ENCODE assay signal across 9 mouse cellular contexts in genomic region chr4:104367741-104368411, GRCm38 (mm10).
A peak's percentile ranks its signal among the peaks of the same experiment; 100 is the strongest.
DNase-seq lines count a peak whose midpoint lies in the region; ATAC-seq and TF ChIP-seq lines count a peak whose summit lies in the region.
"Had no signal": no experiment of that assay in that cellular context is flagged by ENCODE, and none has a peak within 500 bp of the region (broad histone marks: within the 10 kb centered on the region; RNA-seq: fewer than 3 reads in every experiment).

No protein-coding gene starts in this region.

- TF ChIP-seq POLR2A in liver, adult 2 months (IDR thresholded peaks at IDR 0.05; ENCODE audit: extremely low read depth, insufficient read depth, low read length) = no peak
- TF ChIP-seq POLR2A in lung, adult 2 months (IDR thresholded peaks at IDR 0.05; ENCODE audit: borderline replicate concordance, extremely low read depth, low read depth, low read length) = no peak

- H3K4me1 ChIP-seq in liver, adult 2 months (ENCODE audit: control insufficient read depth, insufficient read depth, low read length) = no peaks in the 10 kb centered on the region
- H3K4me1 ChIP-seq in stomach, embryonic 16.5 days (ENCODE audit: control insufficient read depth, insufficient read depth, low read length) = peaks cover 14% of the 10 kb centered on the region
- no peaks in the 10 kb centered on the region; the same call in 1 of the 2 replicates for H3K4me1 ChIP-seq in lung, adult 2 months (ENCODE audit: control insufficient read depth, insufficient read depth, low read length)

- no peak overlapping the region for H3K27ac ChIP-seq in liver, adult 2 months (replicated peaks; ENCODE audit: insufficient read depth, low read depth, low read length)
- no peak overlapping the region for H3K27ac ChIP-seq in stomach, embryonic 16.5 days (ENCODE audit: low read length)

- no peaks in the 10 kb centered on the region for H3K36me3 ChIP-seq in liver, adult 2 months (ENCODE audit: control insufficient read depth, insufficient read depth, low read length)
- no peaks in the 10 kb centered on the region for H3K36me3 ChIP-seq in stomach, embryonic 16.5 days (ENCODE audit: control insufficient read depth, insufficient read depth, low read length)

- peak overlapping the region; percentile 50; the same call in 1 of the 2 replicates for H3K4me3 ChIP-seq in liver, adult 2 months (ENCODE audit: insufficient read depth, low read depth, low read length)
- H3K4me3 ChIP-seq in stomach, embryonic 16.5 days (replicated peaks; ENCODE audit: low read length) = peak overlapping the region; percentile 61
- no peak overlapping the region for H3K4me3 ChIP-seq in lung, adult 2 months (replicated peaks; ENCODE audit: extremely low read depth, low read depth, low read length)

- peak overlapping the region; percentile 73 for H3K4me2 ChIP-seq in stomach, embryonic 16.5 days (ENCODE audit: low read depth, low read length)

- peak; percentile 46; the same call in 1 of the 2 replicates for ATAC-seq in megakaryocyte progenitor cell, adult 5-6 weeks (replicated peaks; ENCODE audit: poor library complexity)
- ATAC-seq in stomach, embryonic 16.5 days (ENCODE audit: insufficient read depth, low FRiP score) = peak; percentile 56
- ATAC-seq: Patski had no signal

- no peak for TF ChIP-seq CTCF in liver, adult 2 months (IDR thresholded peaks at IDR 0.05; ENCODE audit: low read depth, low read length)
- no peak for TF ChIP-seq CTCF in lung, adult 2 months (IDR thresholded peaks at IDR 0.05; ENCODE audit: insufficient read depth, low read length)

- H3K9me3 ChIP-seq in stomach, embryonic 16.5 days (replicated peaks; ENCODE audit: control insufficient read depth, low read length) = no peaks in the 10 kb centered on the region

- no peaks in the 10 kb centered on the region for H3K79me2 ChIP-seq in liver, adult 2 months (ENCODE audit: control insufficient read depth, insufficient read depth, low read length)

- H3K27me3 ChIP-seq in liver, adult 2 months (ENCODE audit: control insufficient read depth, insufficient read depth, low read length) = peaks cover 22% of the 10 kb centered on the region
- peaks cover 51% of the 10 kb centered on the region for H3K27me3 ChIP-seq in stomach, embryonic 16.5 days (ENCODE audit: control insufficient read depth, insufficient read depth, low read length)

- H3K9ac ChIP-seq in liver, adult 2 months (ENCODE audit: low read depth, low read length) = no peak overlapping the region
- peak overlapping the region; percentile 73 for H3K9ac ChIP-seq in stomach, embryonic 16.5 days (ENCODE audit: low read length)

- DNase-seq in liver, adult 2 months (ENCODE audit: extremely low read depth, low read depth, low spot score) = no peak
- DNase-seq in liver = no peak
- DNase-seq in cerebellum, adult 9-11 months = peak; percentile 69
- peak; percentile 16 to 38 for DNase-seq in frontal cortex, adult 2 months (ENCODE audit: extremely low spot score in 1 of 2, low spot score in 1 of 2)
- DNase-seq in kidney, adult 9 months = peak; percentile 4
- DNase-seq in lung, adult 2 months = no peak

- WGBS in liver, adult 2 months = 2% methylated on average over 48 of the region's 48 CpGs
- WGBS in stomach, embryonic 16.5 days = under 1% methylated on average over 39 of the region's 48 CpGs
- 3% methylated on average over 46 of the region's 48 CpGs for WGBS in lung, adult 2 months

Comparison
In these comparisons a context has a peak if more than half of its experiments do, and no peak if none do; other contexts are left out.
1. DNase-seq: peak in cerebellum, adult 9-11 months (single experiment), frontal cortex, adult 2 months (2 of 2) and kidney, adult 9 months (single experiment); none in liver, adult 2 months (single experiment), liver (single experiment) and lung, adult 2 months (single experiment).